Mouse (Mus musculus) cortical plate, adult 2 months (tissue): ENCODE data around the gene Flywch1.

Experiments
- CTCF ChIP-seq: fragments of 200-500 bp; IDR thresholded peaks from 2 replicates; pipeline ENCODE4 v1.5.1; 2011; ENCODE audit warnings: mild to moderate bottlenecking, control low read depth, low read length; ENCODE audit not compliant: insufficient read depth; ENCODE audit errors: extremely low read depth
- POLR2A ChIP-seq: fragments of 200-500 bp; IDR thresholded peaks from 2 replicates; pipeline ENCODE4 v1.6.1; 2011; ENCODE audit warnings: mild to moderate bottlenecking, low read length, control low read depth; ENCODE audit not compliant: insufficient read depth; ENCODE audit errors: extremely low read depth

- no peak for TF ChIP-seq CTCF
- peak; percentile 58; the same call in 1 of the 2 replicates for TF ChIP-seq POLR2A
These were observed 15.1 kb upstream of the Flywch1 start for GRCm38 (mm10) chr17:23786510-23786931.
